Mouse (Mus musculus) heart, adult 8-10 months (tissue): ENCODE results near the gene Jmjd8. TPM values are rescaled to one million over a fixed set of nuclear protein-coding genes. Genes with fewer than 3 reads are reported as not detected.
A peak's percentile ranks its signal among the peaks of the same experiment; 100 is the strongest.
"Not testable (repeated sequence)": the region's sequence is repeated elsewhere in the genome, so short reads cannot be mapped to it uniquely, and the experiment has no call there.

Source experiments
- DNase-seq: peaks from one replicate; pipeline ENCODE4 v3.0.0; 2022; ENCODE audit warnings: low spot score
- total RNA-seq, 4 experiments: library from RNA; stranded (reverse); gene quantifications; 2 replicates each; pipeline ENCODE4 v1.2.4; 2022

Gene Jmjd8
- 10 to 100 TPM; 34.2 to 39.6 (median 34.8) TPM for total RNA-seq

DNA sequence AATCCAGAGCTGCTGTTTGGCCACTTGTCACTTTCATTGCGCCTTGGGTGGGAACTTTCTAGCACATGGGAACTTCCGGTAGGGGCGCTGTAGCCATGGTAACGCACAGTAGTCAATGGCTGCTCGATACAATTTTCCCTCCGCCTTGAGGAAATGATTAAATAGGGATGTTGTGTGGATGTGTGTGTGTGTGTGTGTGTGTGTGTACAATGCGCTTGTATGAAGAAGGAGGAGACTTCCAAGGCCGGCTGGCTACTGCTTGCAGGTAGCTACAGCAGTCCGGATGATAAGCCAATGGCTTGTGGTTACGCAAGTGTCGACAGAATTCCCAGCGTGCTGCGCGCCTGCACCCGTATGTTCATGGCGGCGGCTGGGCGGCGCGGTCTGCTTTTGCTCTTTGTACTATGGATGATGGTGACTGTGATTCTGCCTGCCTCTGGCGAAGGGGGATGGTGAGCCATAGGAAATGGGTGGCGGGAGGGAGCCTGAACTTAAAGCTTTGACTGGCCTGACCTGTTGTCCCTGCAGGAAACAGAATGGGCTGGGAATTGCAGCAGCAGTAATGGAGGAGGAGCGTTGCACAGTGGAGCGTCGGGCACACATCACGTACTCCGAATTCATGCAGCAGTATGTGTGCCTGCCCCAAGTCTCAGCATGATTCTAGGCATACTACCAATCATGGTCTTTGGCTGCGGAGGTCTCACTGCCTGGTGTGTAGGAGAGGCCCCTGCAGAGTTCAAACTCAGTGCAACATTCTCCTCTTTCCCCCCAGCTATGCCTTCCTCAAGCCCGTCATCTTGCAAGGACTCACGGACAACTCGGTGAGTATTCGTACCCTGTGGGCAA is at the start of gene Jmjd8:
Gene Jmjd8, plus strand, starts transcription at position 156 of the 846 bp plus-strand sequence.
- DNase-seq: peak; percentile 76

DNA sequence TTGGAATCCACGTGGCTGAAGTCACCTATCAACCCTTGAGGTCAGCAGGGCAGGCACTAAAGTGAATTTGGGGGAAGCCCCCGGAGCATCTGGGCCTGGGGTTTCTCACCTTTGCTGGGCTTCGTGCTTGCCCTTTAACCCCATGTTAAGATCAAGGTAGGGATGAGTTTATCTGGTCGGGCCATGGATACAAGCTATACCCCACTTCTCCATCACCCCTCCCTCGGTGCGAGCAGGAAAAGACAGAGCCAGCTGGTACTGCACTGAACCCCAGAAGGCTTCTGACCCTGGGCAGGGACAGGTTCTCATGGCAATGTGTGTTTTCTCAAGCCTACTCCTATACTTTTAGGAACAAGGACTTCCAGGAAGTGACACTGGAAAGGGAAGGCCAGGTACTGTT is 47.3 kb upstream of the Jmjd8 start:
- no peak for DNase-seq

DNA sequence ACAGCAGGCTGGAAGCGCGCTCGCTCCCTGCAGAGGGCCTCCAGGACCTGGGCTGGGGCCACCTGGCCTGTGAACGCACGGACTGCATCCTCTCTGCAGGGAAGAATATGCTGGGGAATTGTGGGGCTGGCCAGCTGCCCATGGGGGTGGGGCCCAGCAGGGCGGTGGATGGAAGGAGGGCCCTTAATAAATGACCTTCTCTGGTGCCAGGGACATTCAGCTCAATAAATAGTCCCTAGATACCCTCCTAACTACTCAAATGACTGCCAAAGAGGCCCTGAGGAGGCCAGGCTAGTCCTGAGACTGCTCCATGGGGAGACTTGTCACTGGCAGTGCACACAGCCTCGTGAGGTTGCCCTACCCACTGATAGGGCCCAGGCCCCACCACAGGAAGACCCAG is 45.6 kb upstream of the Jmjd8 start:
- no peak for DNase-seq

DNA sequence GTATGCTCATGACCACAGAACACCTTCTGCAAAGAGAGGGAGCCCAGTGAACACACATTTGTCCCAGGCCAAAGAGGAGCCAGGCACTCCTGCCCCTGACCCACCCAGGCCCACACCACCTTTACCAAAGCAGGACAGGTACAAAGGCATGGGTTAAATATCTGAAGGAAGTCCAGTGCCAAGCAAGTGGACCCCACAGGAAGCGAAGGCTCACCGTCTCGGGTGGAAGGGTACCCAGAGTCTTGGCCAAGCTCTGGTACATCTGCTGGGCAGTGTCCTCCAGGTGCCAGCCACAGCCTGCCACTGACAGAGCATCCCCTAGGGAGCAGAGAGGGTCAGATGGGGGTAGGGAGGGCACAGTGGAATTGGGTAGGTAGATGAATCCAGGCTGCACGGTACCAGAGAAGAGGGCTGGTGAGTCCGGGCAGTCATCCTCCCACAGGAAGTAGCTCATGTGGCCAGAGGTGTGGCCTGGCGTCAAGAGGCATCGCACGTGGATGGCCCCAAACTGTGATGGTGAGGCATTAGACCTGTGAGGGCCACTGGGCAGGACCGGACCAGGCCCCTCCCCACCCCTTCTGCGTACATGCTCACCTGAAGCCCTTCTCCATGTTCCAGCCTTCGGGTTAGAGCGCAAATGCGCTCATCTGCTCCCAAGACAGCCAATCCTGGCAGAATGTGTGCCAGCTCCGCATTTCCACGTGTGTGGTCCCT is 44.6 kb upstream of the Jmjd8 start:
- no peak for DNase-seq

DNA sequence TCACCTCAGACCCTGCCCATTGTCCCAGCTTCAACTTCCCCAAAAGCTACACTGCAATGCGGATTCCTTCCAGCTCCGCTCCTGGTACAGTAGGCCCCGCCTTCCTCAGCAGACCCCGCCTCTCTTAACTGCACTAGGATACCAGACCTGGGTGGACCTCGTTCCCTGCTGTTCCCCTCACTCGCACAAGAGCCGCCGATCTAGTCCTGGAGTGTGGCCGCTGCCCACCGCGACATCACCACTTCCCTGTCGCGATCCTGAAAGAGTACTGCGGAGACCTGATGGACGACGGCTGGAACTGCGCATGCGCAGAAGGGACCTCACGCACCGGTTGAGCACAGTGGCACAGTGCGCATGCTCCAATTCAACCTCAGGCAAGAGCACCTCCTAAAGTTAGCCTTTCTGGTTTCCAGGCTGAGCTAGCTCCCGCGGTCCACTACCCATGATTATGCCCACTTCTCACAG is 43.4 kb upstream of the Jmjd8 start, which contains the start of gene Haghl:
Gene Haghl, minus strand, starts transcription at position 393 of the 465 bp plus-strand sequence.
- peak; percentile 96 for DNase-seq

DNA sequence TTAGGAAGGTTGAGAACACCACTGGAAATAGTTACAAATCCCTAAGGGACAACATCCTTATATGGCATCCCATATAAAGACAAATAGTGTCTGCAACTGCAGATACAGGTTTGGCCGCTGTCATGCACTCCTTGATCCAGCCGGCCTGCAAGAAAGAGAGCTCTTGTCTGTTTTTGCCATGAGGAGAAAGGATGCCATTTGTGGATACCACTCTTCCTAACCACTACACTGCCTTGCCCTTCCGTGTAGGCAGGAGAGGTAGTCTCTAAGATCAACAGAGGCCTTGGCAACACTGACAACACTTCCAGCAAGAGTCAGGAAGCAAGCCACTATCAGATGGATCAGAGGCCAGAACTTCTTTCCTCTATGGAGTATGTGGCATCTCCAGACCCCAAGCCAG is 42.4 kb upstream of the Jmjd8 start, which contains the start of gene Ccdc78:
Gene Ccdc78, plus strand, starts transcription at position 301 of the 400 bp plus-strand sequence.
- DNase-seq: no peak

DNA sequence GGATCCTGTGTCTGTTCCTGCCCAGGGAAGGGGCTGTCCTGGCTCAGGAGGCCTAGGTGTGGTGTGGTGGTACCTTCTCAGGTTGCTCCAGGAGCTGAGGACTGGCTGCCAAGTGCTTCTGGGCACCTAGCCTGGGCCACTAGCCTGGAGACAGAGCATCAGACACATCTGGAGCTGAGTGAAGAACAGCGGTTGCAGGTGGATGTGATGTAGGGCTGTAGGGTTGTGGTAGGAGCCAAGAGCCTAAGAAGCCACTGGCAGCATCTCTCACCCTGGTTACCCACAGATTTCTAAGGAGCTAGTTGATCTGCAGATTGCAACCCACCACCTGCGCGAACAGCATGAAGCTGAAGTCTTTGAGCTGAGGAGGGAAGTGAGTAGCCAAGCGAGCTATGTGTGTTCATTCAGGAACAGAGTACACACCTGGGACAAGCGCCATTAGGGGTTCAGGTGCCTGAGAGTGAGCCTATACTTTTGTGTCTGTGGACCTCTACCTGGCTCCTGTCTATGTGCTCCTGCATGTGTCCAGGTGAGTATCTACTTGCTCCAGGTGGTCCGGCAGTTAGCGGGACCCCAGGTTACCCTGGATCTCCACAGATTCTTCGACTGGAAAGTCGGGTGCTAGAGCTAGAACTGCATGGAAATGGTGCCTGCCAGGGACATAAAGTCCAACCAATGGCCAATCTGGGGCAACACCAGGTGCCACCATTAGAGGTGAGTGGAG is 41.7 kb upstream of the Jmjd8 start:
- no peak for DNase-seq

DNA sequence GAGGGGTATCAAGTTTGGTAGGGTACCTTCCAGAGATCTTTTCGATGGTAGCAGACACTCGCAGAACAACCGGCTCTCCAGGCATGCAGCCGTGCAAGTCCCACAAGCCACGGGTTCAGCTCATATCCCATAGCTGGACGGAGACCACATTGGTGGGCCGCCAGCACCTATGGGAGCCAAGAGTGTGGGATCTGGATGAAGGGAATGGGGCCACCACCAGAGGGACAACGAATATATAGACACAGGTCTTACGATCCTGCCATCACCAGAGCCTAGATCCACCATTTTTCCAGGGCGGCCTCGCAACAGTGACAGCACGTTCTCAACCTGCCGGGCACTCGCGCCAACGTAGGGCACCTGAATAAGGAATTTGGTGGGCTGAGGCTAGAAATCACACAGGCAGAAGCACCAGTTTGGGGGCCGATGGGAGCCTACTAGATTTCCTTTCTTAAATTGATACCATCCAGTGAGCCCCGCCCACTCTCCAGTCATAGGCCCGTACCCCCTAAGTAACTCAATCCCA is 37.3 kb upstream of the Jmjd8 start:
- DNase-seq: no peak

DNA sequence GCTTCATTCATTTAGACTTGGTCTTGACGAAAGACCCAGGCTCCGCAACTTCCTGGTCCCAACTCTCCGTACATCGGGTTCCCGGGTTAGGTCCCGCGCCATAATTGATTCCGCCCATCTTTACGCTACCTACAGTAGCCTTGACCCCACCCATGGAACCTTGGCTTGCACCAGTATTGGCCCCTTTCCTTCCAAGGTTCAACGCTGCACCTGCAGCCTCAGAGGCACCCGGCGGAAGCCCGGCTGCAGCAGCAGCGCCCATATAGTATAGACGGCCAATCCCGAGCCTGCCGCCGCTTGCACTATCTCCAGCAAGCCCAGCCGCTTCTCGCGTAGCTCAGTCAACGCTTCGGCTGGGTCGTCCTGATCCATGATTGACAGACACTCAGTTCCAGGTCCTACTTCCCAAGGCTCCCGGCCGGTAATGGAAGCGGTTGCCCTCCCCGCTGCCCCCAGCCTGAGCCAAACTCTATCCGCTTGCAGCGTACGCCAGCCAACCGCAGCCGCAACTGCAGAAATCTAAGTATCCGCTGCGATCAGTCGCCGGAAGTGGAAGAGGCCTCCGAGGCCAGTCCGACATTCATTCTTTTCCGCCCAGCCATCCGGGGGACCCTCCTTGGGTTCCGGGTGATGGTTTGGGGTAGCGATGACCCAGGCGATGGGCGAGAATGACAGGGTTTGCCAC is 36.7 kb upstream of the Jmjd8 start:
- peak; percentile 83 for DNase-seq

DNA sequence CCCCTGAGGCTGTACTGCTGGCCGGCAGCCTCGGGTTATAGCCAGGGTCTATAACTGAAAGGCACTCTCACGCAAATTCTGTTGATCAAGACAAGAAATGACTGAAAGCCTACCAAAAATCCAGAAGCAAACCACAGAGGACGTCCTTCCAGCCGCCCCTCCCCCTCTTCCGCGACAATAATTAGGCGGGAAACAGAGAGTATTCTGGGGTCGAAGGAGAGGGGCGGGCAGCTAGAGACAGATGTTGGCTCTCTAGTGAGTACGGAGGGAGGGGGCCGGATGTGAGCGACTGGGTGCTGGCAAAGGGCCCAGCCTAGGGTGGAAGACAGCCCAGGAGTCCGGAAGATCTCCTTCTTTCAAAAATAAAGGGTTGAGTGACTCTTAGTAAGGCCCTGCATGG is 36.1 kb upstream of the Jmjd8 start, which contains the start of gene Fam173a:
Gene Fam173a, minus strand, starts transcription at position 287 of the 400 bp plus-strand sequence.
- peak; percentile 83 for DNase-seq

DNA sequence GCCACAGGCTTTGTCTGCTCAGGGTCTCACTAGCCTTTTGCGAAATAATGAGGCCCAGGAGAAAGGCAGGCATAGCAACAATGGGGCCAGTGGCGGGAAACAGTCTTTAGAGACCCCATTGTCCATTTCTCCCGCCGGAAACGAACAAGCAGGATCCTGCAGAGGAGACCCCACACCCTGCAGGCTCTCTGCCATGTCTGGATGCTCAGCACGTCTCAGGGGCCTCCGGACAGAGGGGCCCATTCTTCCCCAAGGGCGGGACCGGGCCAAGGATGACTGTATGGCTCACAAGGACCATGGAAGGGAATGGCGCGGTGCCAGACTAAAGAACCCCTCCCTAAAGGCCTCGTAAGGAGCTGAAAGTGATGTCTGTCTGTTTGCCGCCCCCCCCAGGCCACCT is 34.5 kb upstream of the Jmjd8 start:
- no peak for DNase-seq

DNA sequence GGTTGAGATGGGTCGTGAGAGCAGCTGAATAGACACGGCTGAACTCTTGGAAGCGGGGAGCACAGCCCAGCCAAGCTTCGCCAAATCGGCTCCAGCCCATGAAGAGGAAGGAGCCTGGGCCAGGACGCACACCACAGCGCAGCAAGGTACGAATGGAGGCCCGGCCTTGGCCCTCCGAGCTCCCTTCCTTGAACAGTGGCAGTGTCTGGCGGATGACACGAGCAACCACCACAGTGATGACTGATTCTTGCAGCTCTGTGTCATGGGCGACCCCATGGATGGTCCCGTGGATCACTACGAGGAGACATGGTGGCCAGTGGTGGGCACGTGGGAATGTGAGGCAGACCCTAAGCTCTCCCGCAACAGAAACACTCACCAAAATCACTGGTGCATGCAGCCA is 33.7 kb upstream of the Jmjd8 start:
- no peak for DNase-seq

DNA sequence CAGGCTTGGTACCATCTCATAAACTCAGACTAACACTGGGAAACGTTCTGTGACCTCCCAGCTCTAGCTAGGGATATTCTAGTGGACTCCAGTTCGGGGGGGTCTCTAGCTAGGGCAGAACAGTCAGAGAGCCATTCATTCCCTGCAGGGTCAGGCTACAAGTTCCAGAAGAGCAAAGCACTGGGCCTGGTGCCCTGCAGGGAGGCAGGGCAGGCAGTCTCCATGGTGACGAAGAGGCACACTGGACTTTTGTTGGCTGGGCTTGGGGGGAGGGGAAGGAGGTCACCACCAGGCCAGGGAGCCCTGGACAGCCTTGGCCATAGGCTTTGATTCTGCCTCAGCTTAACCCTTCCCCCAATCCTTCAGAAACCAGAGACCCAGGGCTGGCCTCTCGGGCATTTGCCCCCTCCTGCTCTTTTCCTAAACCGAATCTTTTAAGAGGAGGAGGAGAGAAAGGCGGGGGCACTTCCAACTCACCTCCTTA is 33.0 kb upstream of the Jmjd8 start, which contains the start of gene AC134908.4:
Gene AC134908.4, minus strand, starts transcription at position 51 of the 484 bp plus-strand sequence.
- no peak for DNase-seq

DNA sequence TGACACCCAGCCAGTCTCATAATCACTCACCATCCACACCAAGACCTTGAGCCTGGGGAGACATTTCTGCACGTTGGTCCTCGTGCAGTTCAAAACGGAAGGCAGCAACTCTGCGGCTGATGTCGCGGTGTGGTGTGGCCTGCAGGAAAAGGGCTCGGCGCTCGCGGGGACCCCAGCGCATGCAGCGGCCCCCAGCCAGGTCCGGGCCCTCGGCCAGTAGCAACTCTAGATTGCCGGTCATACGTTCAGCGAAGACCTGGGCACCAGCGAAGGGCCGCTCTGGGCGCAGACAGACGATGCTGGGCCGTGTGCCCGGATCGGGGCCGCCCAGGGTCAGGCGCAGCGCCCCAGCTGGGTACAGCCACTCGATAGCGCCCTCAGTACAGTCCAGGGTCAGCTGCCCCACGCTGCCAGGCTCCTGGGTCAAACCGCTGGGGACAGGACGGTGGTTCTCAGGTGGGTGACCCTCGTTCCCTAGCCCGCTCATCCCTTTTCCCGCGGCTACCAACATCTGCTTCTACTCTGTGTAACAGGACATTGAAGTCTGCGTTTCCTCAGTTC is 32.4 kb upstream of the Jmjd8 start:
- no peak for DNase-seq

DNA sequence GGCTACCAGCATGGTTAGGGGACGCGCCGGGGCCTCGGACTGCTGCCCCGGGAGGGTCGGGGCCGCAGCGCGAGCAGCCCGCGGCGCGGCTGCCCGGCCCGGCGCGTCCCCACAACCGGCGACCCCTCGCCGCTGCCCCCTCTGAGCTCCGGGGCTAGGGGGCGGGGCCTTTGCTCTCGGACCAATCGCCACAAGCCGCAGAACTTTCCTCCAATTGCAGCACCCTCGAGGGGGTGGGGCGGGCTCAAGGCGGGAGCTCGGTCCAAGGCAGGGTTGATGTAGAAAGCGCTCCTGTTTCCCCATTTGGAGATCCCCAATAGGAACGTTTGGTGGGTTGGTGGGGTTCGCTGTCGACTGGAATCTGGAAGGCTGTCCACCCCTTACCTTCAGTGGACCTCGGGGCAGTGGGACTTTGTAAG is 31.7 kb upstream of the Jmjd8 start, which contains the start of gene Metrn:
Gene Metrn, minus strand, starts transcription at position 186 of the 419 bp plus-strand sequence.
- DNase-seq: peak; percentile 89

DNA sequence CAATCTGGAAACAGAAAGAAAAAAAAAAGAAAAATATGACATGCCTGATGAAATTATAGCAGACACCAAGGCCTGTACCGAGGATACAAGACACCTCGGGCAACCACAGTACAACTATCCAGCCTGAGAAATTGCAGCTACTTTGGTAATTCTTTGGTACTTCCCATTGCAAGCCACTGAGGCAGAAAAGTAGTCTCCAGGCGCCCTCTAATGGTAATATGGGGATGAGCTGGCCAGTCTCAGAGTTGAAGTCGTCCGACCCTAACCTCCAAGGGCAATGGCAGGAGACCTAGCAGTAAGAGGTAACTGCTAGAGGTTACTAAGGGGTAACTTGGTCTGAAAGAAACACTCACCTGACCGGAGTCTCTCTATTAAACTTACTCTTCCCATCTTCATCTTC is 27.6 kb upstream of the Jmjd8 start:
- DNase-seq: peak; percentile 75

DNA sequence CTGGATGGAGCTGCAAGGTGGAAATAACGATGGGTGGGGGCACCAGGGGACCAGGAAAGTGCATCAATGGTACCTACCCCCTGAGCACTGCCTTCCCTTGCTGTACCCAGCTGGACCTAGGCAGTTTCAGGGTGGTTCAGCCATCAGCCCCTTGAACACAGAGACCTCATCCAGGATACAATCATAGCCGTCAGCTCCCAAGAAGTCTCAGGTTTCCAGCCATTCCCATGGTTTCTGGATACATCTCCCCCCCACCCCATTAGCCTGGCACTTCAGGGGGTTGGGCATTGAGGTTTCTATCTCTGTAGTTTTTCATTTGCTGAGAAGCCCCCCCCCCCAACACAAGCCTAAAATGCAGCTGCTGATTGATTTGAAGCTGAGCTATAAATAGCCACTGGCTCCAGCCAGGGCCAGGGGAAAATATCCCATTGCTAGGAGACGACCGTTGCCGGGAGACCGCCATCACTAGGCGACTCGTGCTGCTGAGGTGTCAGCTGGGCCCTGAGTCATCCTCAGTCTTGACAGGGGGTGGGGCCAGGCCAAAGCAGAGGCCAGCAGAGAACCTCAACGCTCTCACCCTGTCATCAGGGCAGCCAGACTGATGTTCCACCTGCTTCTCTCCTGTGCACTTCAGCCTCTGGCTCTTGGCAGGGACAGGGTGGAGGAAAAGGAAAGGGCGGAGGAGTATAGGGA is 25.7 kb upstream of the Jmjd8 start:
- DNase-seq: peak; percentile 47

DNA sequence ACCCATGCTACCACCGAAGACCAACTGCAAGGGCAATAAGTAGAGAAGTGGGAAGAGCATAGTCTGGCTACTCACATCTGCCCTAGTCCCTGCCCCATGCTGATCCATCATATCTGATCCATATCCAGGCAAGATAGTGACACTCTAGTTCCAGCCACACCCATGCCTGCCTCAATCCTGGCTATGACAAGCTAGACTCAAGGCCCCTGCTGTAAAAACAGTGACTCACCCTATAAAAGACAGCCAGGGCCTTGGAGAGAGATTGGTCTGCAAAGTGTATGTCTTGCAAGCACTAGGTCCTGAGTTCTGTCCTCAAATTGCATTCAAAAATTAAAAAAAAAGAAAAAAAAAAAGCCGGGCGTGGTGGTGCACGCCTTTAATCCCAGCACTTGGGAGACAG is 22.2 kb upstream of the Jmjd8 start:
- DNase-seq: no peak

DNA sequence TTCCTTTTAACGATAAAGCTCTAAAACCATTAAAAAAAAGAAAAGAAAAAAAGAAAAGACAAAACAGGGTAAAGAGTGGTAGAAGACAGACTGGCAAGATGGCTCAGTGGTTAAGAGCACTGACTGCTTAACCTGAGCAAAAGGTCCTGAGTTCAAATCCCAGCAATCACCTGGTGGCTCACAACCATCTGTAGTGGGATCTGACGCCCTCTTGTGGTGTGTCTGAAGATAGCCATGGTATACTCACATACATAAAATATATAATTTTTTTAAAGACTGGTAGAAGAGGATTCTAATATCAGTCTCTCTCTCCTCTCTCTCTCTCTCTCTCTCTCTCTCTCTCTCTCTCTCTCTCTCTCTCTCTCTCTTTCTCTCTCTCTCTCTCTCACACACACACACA is 21.2 kb upstream of the Jmjd8 start:
- not testable (repeated sequence) for DNase-seq

DNA sequence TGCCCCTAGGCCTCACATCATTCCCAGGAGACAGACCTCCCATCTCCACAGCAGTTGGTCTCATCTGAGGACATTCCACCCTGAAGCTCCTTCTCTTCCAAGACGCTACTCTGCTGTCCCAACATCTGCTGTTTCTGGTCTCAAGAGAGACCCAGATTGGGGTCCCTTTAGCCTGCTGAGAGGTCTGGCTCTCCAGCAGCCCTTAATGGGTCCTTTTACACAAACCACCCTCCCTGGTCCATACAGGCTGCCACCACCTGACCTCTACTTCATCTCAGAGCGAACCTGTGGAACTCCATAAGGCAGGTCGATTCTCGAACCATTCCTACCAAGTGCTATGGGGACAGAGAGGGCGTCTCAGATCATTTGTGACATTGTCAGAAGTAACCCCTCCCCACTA is 20.6 kb upstream of the Jmjd8 start:
- DNase-seq: no peak
